Mouse (Mus musculus) layer of hippocampus, adult 18-20 months (tissue): ENCODE data around the gene Nodal. TPM values are rescaled to one million over a fixed set of nuclear protein-coding genes. Genes with fewer than 3 reads are reported as not detected.
A peak's percentile ranks its signal among the peaks of the same experiment; 100 is the strongest.
"Not testable (repeated sequence)": the region's sequence is repeated elsewhere in the genome, so short reads cannot be mapped to it uniquely, and the experiment has no call there.

Experiments
- DNase-seq, 2 experiments: peaks; one replicate each; pipeline ENCODE4 v3.0.0; 2022; ENCODE audit warnings: low spot score in 2 of 2
- total RNA-seq, 2 experiments: library from RNA; stranded (reverse); gene quantifications; 2 replicates each; pipeline ENCODE4 v1.2.3; 2021

Nodal gene
- total RNA-seq, 2 experiments from 2014 or later: 0.20 TPM; not detected in 1

DNA sequence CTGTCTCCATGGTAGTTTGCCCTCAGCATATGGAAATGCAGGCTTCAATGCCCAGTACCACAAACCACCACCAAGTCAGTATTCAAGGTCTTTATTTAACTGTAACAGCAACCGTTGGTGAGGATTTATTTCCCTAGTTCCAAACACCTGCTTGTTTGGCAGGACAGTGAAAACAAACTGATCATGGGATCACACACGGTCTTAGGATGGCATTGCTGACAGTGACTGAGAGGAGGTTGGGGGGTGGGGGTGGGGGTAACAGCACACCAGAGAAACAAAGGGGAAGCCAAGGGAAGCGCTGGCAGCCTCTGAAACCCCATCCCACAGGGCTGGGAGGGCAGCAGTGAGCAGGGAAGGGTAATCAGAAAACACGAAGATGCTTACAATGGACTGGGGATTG, 10.6 kb downstream of the Nodal start:
- no peak for DNase-seq

DNA sequence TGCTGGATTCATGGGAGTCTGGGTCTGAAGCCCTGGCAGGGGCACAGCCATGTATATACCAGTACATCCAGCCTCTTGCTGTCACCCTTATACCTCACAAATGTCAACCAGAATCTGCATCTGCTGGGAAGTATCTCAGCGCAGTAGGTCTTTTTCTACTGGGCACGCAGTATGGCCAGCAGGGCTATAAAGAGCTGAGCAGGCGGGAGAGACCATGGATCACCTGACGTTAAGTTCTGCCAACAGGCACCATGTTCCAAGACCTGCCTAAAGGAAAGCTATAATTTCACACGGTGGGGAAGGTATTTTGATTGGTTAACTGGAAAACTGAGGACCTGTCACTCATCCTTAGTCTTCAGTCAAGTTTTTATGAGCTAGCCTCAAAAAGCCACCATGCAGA, 11.3 kb downstream of the Nodal start:
- no peak for DNase-seq

GRCm38 (mm10) chr10:61431375-61431774, 13.6 kb downstream of the Nodal start:
- peak; percentile 52 to 69 for DNase-seq

GRCm38 (mm10) chr10:61440202-61440800, 22.5 kb downstream of the Nodal start:
- DNase-seq: no peak

GRCm38 (mm10) chr10:61443456-61443855, 25.7 kb downstream of the Nodal start:
- peak in 1 of 2 experiments; percentile 36 for DNase-seq

- no peak for DNase-seq
Measured at GRCm38 (mm10) chr10:61443876-61444275, 26.1 kb downstream of the Nodal start.

GRCm38 (mm10) chr10:61445016-61445415, 27.2 kb downstream of the Nodal start:
- DNase-seq: peak in 1 of 2 experiments; percentile 67

DNA sequence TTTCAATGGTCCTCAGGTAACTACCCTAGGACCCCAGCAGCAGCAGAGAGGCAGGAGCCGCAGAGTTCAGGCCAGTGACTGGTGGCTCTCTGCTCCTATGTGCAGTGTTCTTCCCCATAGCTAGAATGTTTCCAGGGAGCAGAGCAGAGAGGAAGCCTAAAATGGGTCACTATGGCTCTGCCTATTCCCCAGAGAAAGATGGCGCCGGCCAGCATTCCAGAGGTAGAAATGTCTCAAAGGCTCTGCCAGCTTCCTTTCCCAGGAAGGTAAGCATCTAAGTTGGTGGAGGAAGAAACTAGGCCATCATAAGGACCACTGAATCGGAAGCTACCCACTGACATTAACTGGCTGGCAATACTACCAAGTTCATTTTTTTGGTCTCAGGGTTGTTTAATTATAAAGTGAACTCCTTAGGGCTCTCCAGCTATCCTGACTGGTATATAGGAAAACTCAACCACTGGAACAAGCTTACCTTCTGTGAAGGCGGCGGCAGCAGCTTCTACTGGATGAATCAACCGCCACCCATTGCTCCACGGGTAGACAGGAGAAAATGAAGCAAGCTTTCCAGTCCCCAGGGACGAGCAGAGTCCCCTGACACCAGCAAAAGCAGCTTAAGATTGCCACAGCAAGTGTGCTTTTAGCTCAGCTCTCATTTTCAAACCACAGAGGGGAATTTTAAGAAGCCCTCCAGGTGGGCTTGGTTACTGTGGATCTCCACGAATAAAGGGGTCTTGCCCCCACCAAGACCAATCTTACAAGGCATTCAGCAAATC, 30.0 kb downstream of the Nodal start:
- no peak for DNase-seq

DNA sequence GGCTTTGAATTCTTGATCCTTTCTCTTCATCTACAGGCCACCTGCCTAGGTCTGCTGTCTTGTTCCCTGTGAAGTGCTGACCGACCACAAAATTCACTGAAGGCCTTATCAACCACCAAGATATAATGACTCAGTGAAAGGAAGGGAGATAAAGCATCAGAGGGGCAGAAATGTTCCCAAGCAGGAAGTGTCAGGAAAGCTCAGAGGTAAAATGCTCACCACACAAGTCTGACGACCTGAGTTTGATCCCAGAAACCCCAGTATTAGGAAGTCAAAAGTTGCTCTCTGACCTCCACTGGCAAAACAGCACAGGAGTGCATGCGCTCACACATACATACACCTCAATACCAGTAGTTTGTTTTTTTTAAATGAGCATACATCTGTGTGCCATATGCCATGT, 31.1 kb downstream of the Nodal start:
- DNase-seq: no peak

DNA sequence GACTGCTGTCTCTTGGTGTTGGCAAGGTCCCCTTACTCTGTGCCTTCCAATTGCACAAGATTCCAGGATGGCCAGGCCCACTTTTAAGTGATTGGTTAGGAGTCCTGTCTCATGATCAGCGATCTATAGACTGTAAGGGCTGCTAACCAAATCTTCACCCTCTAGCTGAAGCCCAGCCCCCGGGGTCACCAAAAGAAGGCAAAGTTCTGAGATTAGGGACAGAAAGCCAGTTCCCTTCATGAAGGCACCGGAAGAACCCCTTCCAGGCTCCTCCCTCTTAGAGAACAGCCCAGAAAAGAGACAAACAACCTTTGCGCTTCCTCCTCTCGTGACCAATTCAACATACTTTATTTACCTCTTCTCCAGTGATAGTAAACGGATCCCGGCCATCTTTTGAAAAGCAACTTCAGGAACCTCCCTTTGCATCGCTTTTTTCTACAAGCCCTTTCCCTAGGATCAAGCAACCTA, 33.7 kb downstream of the Nodal start:
- DNase-seq: no peak

DNA sequence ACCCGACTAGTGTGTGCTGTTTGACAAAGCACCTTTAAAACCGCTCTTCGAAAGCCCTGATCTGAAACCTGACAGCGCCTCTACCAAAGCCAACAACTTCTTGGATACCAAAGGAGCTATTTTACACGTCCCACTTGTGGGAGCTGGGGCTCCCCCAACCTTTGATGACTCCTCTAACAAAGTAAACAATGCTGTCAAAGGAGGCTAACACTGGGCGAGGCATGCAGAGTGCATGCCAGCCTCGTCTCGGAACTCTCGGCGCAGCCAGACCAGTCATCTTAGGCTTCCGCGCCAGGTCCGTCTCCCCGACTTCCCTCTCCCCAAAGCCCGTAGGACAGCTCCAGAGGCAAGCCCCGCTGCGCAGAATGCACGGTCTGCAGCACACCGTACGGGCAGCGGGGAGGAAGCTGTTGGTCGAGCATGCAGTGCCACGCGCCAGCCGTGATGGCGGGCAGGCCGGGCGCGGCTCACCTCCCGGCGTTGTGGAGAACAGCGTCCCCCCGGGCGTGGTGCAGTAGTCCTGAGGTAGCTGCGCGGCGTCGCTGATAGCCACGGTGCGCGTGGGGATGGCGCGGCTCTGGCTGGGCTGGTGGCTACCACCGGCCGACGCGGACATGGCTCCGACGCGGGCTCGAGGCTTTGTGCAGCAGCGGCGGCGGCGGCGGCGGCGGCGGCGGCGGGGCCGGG, 34.3 kb downstream of the Nodal start:
- DNase-seq: peak in 1 of 2 experiments; percentile 41

GRCm38 (mm10) chr10:61452645-61453044, 34.9 kb downstream of the Nodal start, which contains the start of gene Eif4ebp2:
Eif4ebp2 (minus strand) TSS chr10:61452661.
- DNase-seq: peak; percentile 98

DNA sequence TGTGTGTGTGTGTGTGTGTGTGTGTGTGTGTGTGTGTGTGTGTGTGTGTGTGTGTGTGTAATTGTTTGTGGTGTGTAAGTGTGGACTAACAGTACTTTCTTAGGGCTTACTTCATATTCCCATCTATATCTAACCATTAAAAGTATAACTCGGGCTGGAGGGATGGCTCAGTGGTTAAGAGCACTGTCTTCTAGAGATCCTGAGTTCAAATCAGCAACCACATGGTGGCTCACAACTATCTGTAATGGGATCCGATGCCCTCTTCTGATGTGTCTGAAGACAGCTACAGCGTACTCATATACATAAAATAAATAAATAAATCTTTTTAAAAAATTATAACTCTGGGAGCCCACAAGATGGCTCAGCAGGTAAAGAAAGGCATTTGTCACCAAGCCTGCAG, 35.4 kb downstream of the Nodal start:
- DNase-seq: not testable (repeated sequence)

GRCm38 (mm10) chr10:61457182-61457581, 39.4 kb downstream of the Nodal start:
- DNase-seq: no peak

DNA sequence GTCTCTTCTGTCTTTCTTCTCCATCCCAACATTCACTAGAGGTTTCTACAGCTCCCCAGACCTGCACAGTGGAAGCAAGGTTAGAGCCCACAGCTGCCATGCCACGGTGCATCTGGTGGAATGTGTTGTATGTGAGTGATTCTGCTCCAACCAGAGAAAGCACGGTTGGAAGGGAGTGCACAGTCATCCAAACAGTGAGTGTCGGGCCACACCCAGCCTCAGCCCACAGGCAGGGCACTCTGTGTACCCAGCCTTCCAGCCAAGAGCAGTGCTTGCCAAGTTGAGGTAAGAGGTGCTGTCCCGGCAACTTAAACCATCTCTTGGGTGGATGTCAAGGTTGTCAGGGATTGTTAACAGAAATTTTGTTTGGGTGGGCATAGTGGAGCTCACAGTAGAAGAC, 47.2 kb downstream of the Nodal start:
- DNase-seq: no peak

DNA sequence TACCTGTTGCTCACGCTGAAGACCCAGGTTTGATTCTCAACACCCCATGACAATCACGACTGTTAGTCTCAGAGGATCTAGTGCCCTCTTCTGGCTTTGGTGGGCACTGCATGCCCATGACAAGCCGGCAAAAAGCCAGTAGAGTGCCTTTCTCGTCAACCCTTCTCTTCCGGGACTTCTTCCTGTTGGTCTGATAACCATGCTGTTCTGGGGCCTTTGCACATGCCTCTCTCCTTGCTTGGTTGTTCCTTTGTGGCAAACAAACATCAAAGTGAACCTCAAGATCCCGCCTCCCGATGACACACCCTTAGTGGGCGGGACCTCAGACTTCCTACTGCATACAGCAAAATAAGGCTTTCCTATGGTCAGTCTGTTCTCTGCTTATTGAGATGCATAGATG, 48.5 kb downstream of the Nodal start:
- no peak for DNase-seq

DNA sequence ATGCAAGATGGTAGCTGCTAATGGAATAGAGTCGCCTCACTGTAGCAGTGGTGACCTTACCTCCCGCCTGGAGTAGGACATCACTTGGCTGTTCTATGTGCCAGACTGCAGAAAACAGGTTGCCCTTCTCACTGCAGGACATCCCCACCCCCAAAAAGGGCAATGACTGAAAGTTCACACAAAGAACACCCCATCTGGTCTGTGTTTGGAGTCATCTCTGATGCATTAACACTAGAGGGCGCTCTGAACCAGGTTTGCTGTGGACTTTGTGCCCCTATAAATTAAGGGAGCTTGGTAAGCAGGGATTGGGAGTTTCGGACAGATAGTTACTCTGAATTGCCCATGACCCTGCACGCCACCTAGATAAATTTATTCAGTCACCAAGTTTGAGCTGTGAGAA, 49.1 kb downstream of the Nodal start:
- DNase-seq: peak in 1 of 2 experiments; percentile 45

- DNase-seq: no peak
Measured at GRCm38 (mm10) chr10:61468900-61469299, 51.1 kb downstream of the Nodal start.

- no peak for DNase-seq
Measured at GRCm38 (mm10) chr10:61473640-61474039, 55.9 kb downstream of the Nodal start.

DNA sequence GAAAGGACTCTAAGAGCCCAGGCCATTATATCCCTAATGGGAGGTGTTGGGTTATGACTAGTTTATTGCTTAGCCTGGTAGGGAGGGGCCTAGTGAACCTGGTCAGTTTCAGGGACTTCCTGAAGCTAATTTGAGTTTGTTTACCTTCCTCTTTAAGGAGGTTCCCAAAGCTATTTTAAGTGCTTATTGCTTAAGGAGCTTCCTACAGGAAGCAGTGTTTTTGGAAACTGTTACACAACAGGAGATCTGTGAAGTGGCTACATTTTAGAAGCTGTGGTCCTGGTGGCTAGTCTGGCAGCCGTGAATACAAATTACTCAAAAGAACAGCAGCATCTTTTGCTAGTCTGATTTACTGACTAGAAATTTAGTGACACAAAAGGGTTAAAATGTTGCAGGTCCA, 56.6 kb downstream of the Nodal start:
- no peak for DNase-seq
